Mouse (Mus musculus) thymus, adult 18-20 months (tissue): ENCODE measurements at regions not wholly inside any gene's neighbourhood (a gene's known extent, or its start where the extent isn't known, plus 50 kb on each side); places are given as distances from the start of the nearest gene placed in this dataset.

Experiments
- DNase-seq, 2 experiments: peaks; one replicate each; pipeline ENCODE4 v3.0.0; 2022; ENCODE audit warnings: mixed read lengths in 2 of 2

- DNase-seq = no peak
Observed at GRCm38 (mm10) chr12:12814693-12815092, 127.0 kb downstream of the Mycn start.

- no peak for DNase-seq
Observed at GRCm38 (mm10) chr12:12812873-12813272, 128.8 kb downstream of the Mycn start.

- no peak for DNase-seq
Observed at GRCm38 (mm10) chr12:12810943-12811342, 130.8 kb downstream of the Mycn start.

- no peak for DNase-seq
Observed at GRCm38 (mm10) chr12:12810159-12810885, 131.4 kb downstream of the Mycn start.

- DNase-seq = no peak
Observed at GRCm38 (mm10) chr12:12808120-12808519, 133.6 kb downstream of the Mycn start.

GRCm38 (mm10) chr12:12803602-12804001 is 138.1 kb downstream of the Mycn start:
- no peak for DNase-seq

- no peak for DNase-seq
Observed at GRCm38 (mm10) chr12:12802396-12802795, 139.3 kb downstream of the Mycn start.

GRCm38 (mm10) chr12:12801700-12802099 is 140.0 kb downstream of the Mycn start:
- no peak for DNase-seq

- DNase-seq = no peak
Observed at GRCm38 (mm10) chr12:12800120-12800519, 141.6 kb downstream of the Mycn start.

GRCm38 (mm10) chr12:12789052-12789451 is 152.7 kb downstream of the Mycn start:
- no peak for DNase-seq

GRCm38 (mm10) chr12:12788263-12788852 is 153.4 kb downstream of the Mycn start:
- DNase-seq = no peak

GRCm38 (mm10) chr12:12787608-12788262 is 154.0 kb downstream of the Mycn start:
- no peak for DNase-seq

GRCm38 (mm10) chr12:12787161-12787560 is 154.6 kb downstream of the Mycn start:
- DNase-seq = no peak

GRCm38 (mm10) chr12:12783699-12784605 is 157.8 kb downstream of the Mycn start:
- no peak for DNase-seq

- no peak for DNase-seq
Observed at GRCm38 (mm10) chr12:12781526-12781925, 160.2 kb downstream of the Mycn start.

- no peak for DNase-seq
Observed at GRCm38 (mm10) chr12:12778563-12779256, 163.0 kb downstream of the Mycn start.

- no peak for DNase-seq
Observed at GRCm38 (mm10) chr12:12777422-12777821, 164.3 kb downstream of the Mycn start.

- DNase-seq = no peak
Observed at GRCm38 (mm10) chr12:12776783-12777182, 164.9 kb downstream of the Mycn start.

- DNase-seq = no peak
Observed at GRCm38 (mm10) chr12:12770970-12771369, 170.7 kb downstream of the Mycn start.

- no peak for DNase-seq
Observed at GRCm38 (mm10) chr12:12766510-12767304, 175.0 kb downstream of the Mycn start.

- no peak for DNase-seq
Observed at GRCm38 (mm10) chr12:12765490-12766058, 176.1 kb downstream of the Mycn start.
